Mouse (Mus musculus): ENCODE measurements at regions not wholly inside any gene's neighbourhood (a gene's known extent, or its start where the extent isn't known, plus 50 kb on each side); places are given as distances from the start of the nearest gene placed in this dataset.

GRCm38 (mm10) chrX:51294797-51295506 lies 88.6 kb upstream of the Mbnl3 start:
- DNase-seq = peak; percentile 14 to 34

GRCm38 (mm10) chrX:51292310-51292709 lies 86.0 kb upstream of the Mbnl3 start:
- DNase-seq = no peak

GRCm38 (mm10) chrX:51278270-51278669 lies 71.9 kb upstream of the Mbnl3 start:
- DNase-seq = peak; percentile 1 to 7

- peak; percentile 1 to 4 for DNase-seq
Measured at GRCm38 (mm10) chrX:51264746-51265145, 58.4 kb upstream of the Mbnl3 start.
